11 mouse cellular contexts compared by ENCODE assay signal in genomic region chr2:35277686-35278085, GRCm38 (mm10). TPM values are rescaled to one million over a fixed set of nuclear protein-coding genes. Genes with fewer than 3 reads are reported as not detected.
DNase-seq lines count a peak whose midpoint lies in the region; ATAC-seq and TF ChIP-seq lines count a peak whose summit lies in the region.
"Had no signal": no experiment of that assay in that cellular context is flagged by ENCODE, and none has a peak within 500 bp of the region (broad histone marks: within the 10 kb centered on the region; RNA-seq: fewer than 3 reads in every experiment).

No protein-coding gene starts in this region.

- TF ChIP-seq CTCF in layer of hippocampus, adult 2 months (conservative IDR thresholded peaks at IDR 0.05): no peak

- DNase-seq in layer of hippocampus, adult 2 months (ENCODE audit: low spot score in 2 of 2): no peak
- no peak for DNase-seq in layer of hippocampus, adult 9-11 months
- DNase-seq in gastrocnemius, adult 8-10 months (ENCODE audit: low spot score in 2 of 2): peak; percentile 87 to 94
- DNase-seq in heart, postnatal 10 days: peak; percentile 93 to 95
- peak; percentile 61 for DNase-seq in ovary, postnatal 36 days (ENCODE audit: low spot score)
- DNase-seq in spleen, postnatal 14 days (ENCODE audit: low spot score in 2 of 2): no peak
- DNase-seq in hindbrain, embryonic 10.5 days (ENCODE audit: low spot score): no peak

- peak overlapping the region; percentile 50 for H3K27ac ChIP-seq in layer of hippocampus, adult 2 months
- no peak overlapping the region for H3K27ac ChIP-seq in hindbrain, embryonic 10.5 days
- H3K27ac ChIP-seq: limb, embryonic 12.5 days; neural tube, embryonic 13.5 days had no signal

- 85% methylated on average over 3 of the region's 3 CpGs for WGBS in hindbrain, embryonic 10.5 days

- peaks cover 20% of the 10 kb centered on the region for H3K4me1 ChIP-seq in hindbrain, embryonic 10.5 days (replicated peaks)

- intact Hi-C loops in heart, postnatal 10 days (cut with DNase I): no loop called here

- peaks cover 22% of the 10 kb centered on the region for H3K27me3 ChIP-seq in hindbrain, embryonic 10.5 days (ENCODE audit: insufficient read depth, poor library complexity, severe bottlenecking)
- H3K27me3 ChIP-seq: Patski had no signal

- no peak for ATAC-seq in megakaryocyte progenitor cell, adult 5-6 weeks (replicated peaks; ENCODE audit: poor library complexity)
- ATAC-seq: Patski had no signal

- H3K36me3 ChIP-seq in hindbrain, embryonic 10.5 days: no peaks in the 10 kb centered on the region
- H3K36me3 ChIP-seq: limb, embryonic 12.5 days; neural tube, embryonic 13.5 days had no signal

- H3K9me3 ChIP-seq in hindbrain, embryonic 10.5 days: no peaks in the 10 kb centered on the region
- H3K9me3 ChIP-seq: limb, embryonic 12.5 days; neural tube, embryonic 13.5 days had no signal

- H3K4me3 ChIP-seq in layer of hippocampus, adult 2 months: no peak overlapping the region
- no peak overlapping the region for H3K4me3 ChIP-seq in hindbrain, embryonic 10.5 days
- H3K4me3 ChIP-seq: limb, embryonic 12.5 days; neural tube, embryonic 13.5 days had no signal

RNA-seq across cellular contexts. Expression of gene Gsn, which starts 21.5 kb away (rescaled TPM):
- total RNA-seq in layer of hippocampus, adult 2 months (2021): 10 to 100 TPM; 46.5 to 49.1 TPM
- 100 to 1,000 TPM; 276 to 604 (median 428) TPM for total RNA-seq in gastrocnemius, adult 8-10 months (2022)
- total RNA-seq in heart, postnatal 10 days (2021): 100 to 1,000 TPM; 213 to 249 TPM
- polyA plus RNA-seq in hindbrain, embryonic 10.5 days (2016; fragmentation: Nextera tagmentation; extraction: Ambion mirVana): 20.4 and 33.7 TPM in 2 replicates
- 6.9 and 10.0 TPM in 2 replicates for total RNA-seq in megakaryocyte progenitor cell, adult 5-6 weeks (2015)
- 12.5 TPM in 2 replicates for total RNA-seq in megakaryocyte progenitor cell, adult 5-6 weeks (2017)

RNA-seq across cellular contexts. Expression of gene Stom, which starts 59.1 kb away (rescaled TPM):
- 1 to 10 TPM; 6.0 to 7.9 TPM for total RNA-seq in layer of hippocampus, adult 2 months (2021)
- 10 to 100 TPM; 25.3 to 27.8 (median 26.6) TPM for total RNA-seq in gastrocnemius, adult 8-10 months (2022)
- 10 to 100 TPM; 56.2 to 61.7 TPM for total RNA-seq in heart, postnatal 10 days (2021)
- polyA plus RNA-seq in hindbrain, embryonic 10.5 days (2016; fragmentation: Nextera tagmentation; extraction: Ambion mirVana): 14.8 and 17.0 TPM in 2 replicates
- total RNA-seq in megakaryocyte progenitor cell, adult 5-6 weeks (2015): 71.2 and 72.0 TPM in 2 replicates
- total RNA-seq in megakaryocyte progenitor cell, adult 5-6 weeks (2017): 131 and 167 TPM in 2 replicates

Comparison
In these comparisons a context has a peak if more than half of its experiments do, and no peak if none do; other contexts are left out.
1. DNase-seq: peak in gastrocnemius, adult 8-10 months (2 of 2), heart, postnatal 10 days (2 of 2) and ovary, postnatal 36 days (single experiment); none in layer of hippocampus, adult 2 months (0 of 2), layer of hippocampus, adult 9-11 months (single experiment), spleen, postnatal 14 days (0 of 2) and hindbrain, embryonic 10.5 days (single experiment).
2. RNA of gene Gsn, which starts 21.5 kb away (total RNA-seq): 276 to 604 TPM in gastrocnemius, adult 8-10 months and 213 to 249 TPM in heart, postnatal 10 days; 46.5 to 49.1 TPM in layer of hippocampus, adult 2 months and 6.9 to 12.5 TPM in megakaryocyte progenitor cell, adult 5-6 weeks; every median in the first group is over 4 times any median in the second.